Mouse (Mus musculus) testis, adult 2 months (tissue): Measurements from ENCODE around the gene Tspan33. TPM values are rescaled to one million over a fixed set of nuclear protein-coding genes. Genes with fewer than 3 reads are reported as not detected.

Source experiments
- H3K27ac ChIP-seq: fragments of 200-500 bp; 2 replicates; pipeline ENCODE4 v1.5.1; 2012; ENCODE audit warnings: low read depth, low read length; ENCODE audit not compliant: control insufficient read depth, insufficient read depth
- H3K27me3 ChIP-seq: fragments of 200-500 bp; 2 replicates; pipeline ENCODE4 v1.6.1; 2012; ENCODE audit warnings: mild to moderate bottlenecking, low read length, moderate library complexity; ENCODE audit not compliant: control insufficient read depth, insufficient read depth
- H3K36me3 ChIP-seq: fragments of 200-500 bp; 2 replicates; pipeline ENCODE4 v1.6.1; 2012; ENCODE audit warnings: mild to moderate bottlenecking, low read length; ENCODE audit not compliant: control insufficient read depth, insufficient read depth
- H3K4me1 ChIP-seq: fragments of 200-500 bp; 2 replicates; pipeline ENCODE4 v1.6.1; 2012; ENCODE audit warnings: low read length; ENCODE audit not compliant: control insufficient read depth, insufficient read depth
- H3K4me3 ChIP-seq: fragments of 200-500 bp; 2 replicates; pipeline ENCODE4 v1.5.1; 2012; ENCODE audit warnings: low read depth, mild to moderate bottlenecking, low read length, moderate library complexity, mixed read lengths; ENCODE audit not compliant: control insufficient read depth
- CTCF ChIP-seq: fragments of 200-500 bp; IDR thresholded peaks from 2 replicates; pipeline ENCODE4 v1.5.1; 2012; ENCODE audit warnings: low read depth, mild to moderate bottlenecking, inconsistent platforms, low read length, moderate library complexity; ENCODE audit not compliant: control insufficient read depth, insufficient read depth, insufficient replicate concordance
- POLR2A ChIP-seq: fragments of 200-500 bp; IDR thresholded peaks from 2 replicates; pipeline ENCODE4 v1.6.1; 2012; ENCODE audit warnings: low read depth, mild to moderate bottlenecking, inconsistent platforms, low read length, moderate library complexity; ENCODE audit not compliant: control insufficient read depth
- polyA plus RNA-seq: library from polyadenylated mRNA; depleted of rRNA; stranded (reverse); fragments of >200 nt; gene quantifications from 2 replicates; pipeline ENCODE4 v1.2.3, GENCODE M21; 2012; rRNA removed

Tspan33 gene
- polyA plus RNA-seq: 9.3 and 10.8 TPM in 2 replicates

- Histone ChIP-seq H3K27me3 (no peaks in the 10 kb centered on the region), H3K36me3 (no peaks in the 10 kb centered on the region), H3K4me3 (peak within 1 kb of the TSS; percentile 90), H3K4me1 (peaks cover 12% of the 10 kb centered on the region), H3K27ac (peak within 1 kb of the TSS; percentile 41; the same call in 1 of the 2 replicates)
- TF ChIP-seq CTCF: no peak
- TF ChIP-seq POLR2A: peak; percentile 48; the same call in 1 of the 2 replicates
Observed at GRCm38 (mm10) chr6:29693953-29694352, at the start of gene Tspan33. Gene Tspan33 (plus strand): TSS chr6:29694222.

DNA sequence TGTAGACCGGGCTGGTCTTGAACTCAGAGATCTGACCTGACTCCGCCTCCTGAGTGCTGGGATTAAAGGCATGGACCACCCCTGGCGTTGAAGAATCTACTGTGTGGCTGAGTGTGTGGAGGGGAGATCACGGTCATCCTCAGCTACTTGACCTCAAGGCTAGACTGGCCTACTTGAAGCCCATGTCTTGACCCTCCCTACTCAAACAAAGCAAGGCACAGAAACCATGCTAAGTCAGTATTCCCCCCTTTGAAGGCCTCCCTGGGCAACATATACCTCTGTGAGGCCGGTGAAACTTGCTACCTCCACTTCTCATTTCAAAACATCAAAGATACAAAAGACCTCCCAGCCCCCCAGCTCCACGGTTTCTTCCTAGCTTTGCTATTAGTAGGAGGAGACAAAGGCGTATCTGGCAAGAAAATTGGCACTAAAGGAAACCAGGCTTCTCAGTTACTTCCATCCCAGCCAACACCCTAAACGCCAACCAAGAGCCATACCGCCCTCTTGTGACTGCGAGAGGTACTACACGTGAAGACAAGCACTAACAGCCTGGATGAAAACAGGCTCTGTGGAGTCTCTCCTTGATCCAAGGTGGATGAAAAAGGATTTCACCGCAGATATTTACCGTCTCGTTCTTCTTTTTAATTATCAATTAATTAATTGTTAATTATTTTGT lies 44.4 kb upstream of the Tspan33 start:
- peaks cover 8% of the 10 kb centered on the region for H3K4me1 ChIP-seq

DNA sequence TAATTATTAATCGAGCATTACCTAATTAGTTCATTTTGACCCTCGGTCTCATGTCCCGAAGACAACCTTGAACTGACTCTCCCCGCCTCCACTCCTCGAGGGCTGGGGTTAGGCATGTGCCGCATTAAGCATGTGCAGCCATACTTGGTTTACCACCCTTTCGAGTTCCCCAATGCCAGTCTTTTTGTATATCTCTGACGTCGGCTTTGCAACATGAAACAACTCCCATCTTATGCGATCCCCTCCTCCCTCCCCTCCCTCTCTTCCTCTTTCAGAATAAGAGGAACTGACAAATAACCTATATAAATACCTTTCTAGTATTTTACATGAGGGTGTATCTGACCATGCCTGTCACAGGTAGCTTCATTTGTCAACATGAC lies 43.9 kb upstream of the Tspan33 start:
- Histone ChIP-seq H3K27me3 (no peaks in the 10 kb centered on the region), H3K27ac (no peak overlapping the region)
- TF ChIP-seq CTCF (no peak), POLR2A (no peak)

More for the DNA sequence above, 44.4 kb upstream of the Tspan33 start:
- TF ChIP-seq POLR2A (no peak), CTCF (peak; percentile 92; the same call in 1 of the 2 replicates)
- H3K27me3 ChIP-seq: no peaks in the 10 kb centered on the region
- no peak overlapping the region for H3K27ac ChIP-seq
- peak overlapping the region; percentile 69 for H3K4me3 ChIP-seq
- no peaks in the 10 kb centered on the region for H3K36me3 ChIP-seq

DNA sequence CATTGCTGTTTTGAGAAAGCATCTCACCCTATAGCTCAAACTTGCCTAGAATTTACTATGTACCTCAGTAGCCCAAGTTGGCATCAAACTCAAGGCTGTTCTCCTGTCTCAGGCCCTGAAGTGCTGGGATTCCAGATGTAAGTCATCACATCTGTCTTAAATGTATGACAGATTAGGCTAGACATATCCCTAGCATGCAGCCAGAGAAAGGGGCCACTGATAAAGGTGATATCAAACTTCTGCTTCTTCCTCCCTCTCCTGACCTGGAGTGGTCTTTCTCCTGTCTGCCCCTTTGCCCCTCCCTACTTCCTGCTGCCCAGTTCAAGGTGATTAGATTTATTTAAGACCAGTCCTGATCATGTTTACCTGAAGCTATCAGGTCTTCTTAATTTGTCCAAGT lies 40.8 kb upstream of the Tspan33 start:
- TF ChIP-seq CTCF: no peak
- no peak for TF ChIP-seq POLR2A
- H3K27me3 ChIP-seq: no peaks in the 10 kb centered on the region

More for the DNA sequence above, 43.9 kb upstream of the Tspan33 start:
- Histone ChIP-seq H3K4me1 (peaks cover 8% of the 10 kb centered on the region), H3K4me3 (no peak overlapping the region), H3K36me3 (no peaks in the 10 kb centered on the region)

GRCm38 (mm10) chr6:29658626-29659475 lies 35.2 kb upstream of the Tspan33 start:
- H3K4me3 ChIP-seq: no peak overlapping the region
- no peaks in the 10 kb centered on the region; the same call in 1 of the 2 replicates for H3K4me1 ChIP-seq
- no peaks in the 10 kb centered on the region for H3K36me3 ChIP-seq
- no peak overlapping the region for H3K27ac ChIP-seq
- no peak for TF ChIP-seq POLR2A
- TF ChIP-seq CTCF: no peak
- H3K27me3 ChIP-seq: no peaks in the 10 kb centered on the region

More for the DNA sequence above, 40.8 kb upstream of the Tspan33 start:
- Histone ChIP-seq H3K4me3 (no peak overlapping the region), H3K4me1 (peaks cover 8% of the 10 kb centered on the region), H3K27ac (no peak overlapping the region), H3K36me3 (no peaks in the 10 kb centered on the region)

GRCm38 (mm10) chr6:29659964-29660363 lies 34.1 kb upstream of the Tspan33 start:
- no peaks in the 10 kb centered on the region for H3K36me3 ChIP-seq

More at GRCm38 (mm10) chr6:29659964-29660363, 34.1 kb upstream of the Tspan33 start:
- Histone ChIP-seq H3K27me3 (no peaks in the 10 kb centered on the region), H3K4me3 (no peak overlapping the region), H3K4me1 (no peaks in the 10 kb centered on the region; the same call in 1 of the 2 replicates), H3K27ac (no peak overlapping the region)
- no peak for TF ChIP-seq CTCF
- TF ChIP-seq POLR2A: no peak
